Mouse (Mus musculus) olfactory bulb, adult 2 months (tissue): ENCODE results near the gene Tnfsf13.

Source experiments
- CTCF ChIP-seq: fragments of 200-500 bp; IDR thresholded peaks from 2 replicates; pipeline ENCODE4 v1.5.1; 2012; ENCODE audit warnings: low read depth, mild to moderate bottlenecking, low read length, moderate library complexity; ENCODE audit not compliant: insufficient read depth
- POLR2A ChIP-seq: fragments of 200-500 bp; IDR thresholded peaks from 2 replicates; pipeline ENCODE4 v1.6.1; 2012; ENCODE audit warnings: mild to moderate bottlenecking, low read depth, low read length, moderate library complexity; ENCODE audit not compliant: insufficient read depth

DNA sequence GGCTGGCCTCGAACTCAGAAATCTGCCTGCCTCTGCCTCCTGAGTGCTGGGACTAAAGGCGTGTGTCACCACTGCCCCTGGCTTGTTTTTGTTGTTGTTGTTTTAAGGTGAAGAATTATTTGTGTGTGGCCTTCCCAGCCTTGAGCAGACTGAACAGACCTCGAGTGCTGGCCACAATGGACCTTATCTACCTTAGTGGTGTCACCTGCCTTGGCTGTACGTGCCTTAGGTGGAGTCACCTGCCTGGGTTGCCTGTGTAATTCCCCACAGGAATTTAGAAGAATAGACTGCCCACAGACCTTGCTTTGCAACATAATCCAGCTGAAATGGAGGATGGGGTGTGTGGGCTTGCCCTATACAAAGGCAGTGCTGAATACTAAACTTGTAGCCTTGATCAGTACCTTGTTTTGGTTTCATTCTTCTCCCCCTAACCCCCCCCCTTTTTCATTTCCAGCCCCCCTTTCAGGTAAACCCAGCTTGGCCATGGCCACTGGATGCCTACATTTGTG, 22.3 kb upstream of the Tnfsf13 start:
- TF ChIP-seq CTCF (no peak), POLR2A (no peak)
